Mouse (Mus musculus): Measurements from ENCODE around the gene Gm47969. TPM values are rescaled to one million over a fixed set of nuclear protein-coding genes. Genes with fewer than 3 reads are reported as not detected.

The Gm47969 gene
- not detected in 2 replicates for polyA plus RNA-seq (2012; rRNA removed)

GRCm38 (mm10) chr1:83044882-83045427 is at the start of gene Gm47969:
Gene Gm47969 (plus strand): TSS chr1:83044932.

GRCm38 (mm10) chr1:83000306-83000705 is 44.4 kb upstream of the Gm47969 start, which contains the start of gene Gm47959:
Gene Gm47959 (plus strand): TSS chr1:83000548.

GRCm38 (mm10) chr1:83038109-83038672 is 6.5 kb upstream of the Gm47969 start, which contains the start of gene Slc19a3:
Gene Slc19a3 (minus strand): TSS chr1:83038448.

GRCm38 (mm10) chr1:83042380-83042779 is 2.4 kb upstream of the Gm47969 start, which contains the start of gene Krtap28-10:
Gene Krtap28-10 (minus strand): TSS chr1:83042480.

GRCm38 (mm10) chr1:83059278-83059677 is 14.5 kb downstream of the Gm47969 start, which contains the start of gene A030005K14Rik:
Gene A030005K14Rik (minus strand): TSS chr1:83059378.

GRCm38 (mm10) chr1:83060643-83061042 is 15.9 kb downstream of the Gm47969 start, which contains the start of gene Krtap28-13:
Gene Krtap28-13 (plus strand): TSS chr1:83060930.

Other genes starting within 250 kb of the Gm47969 start
- 21.0 and 28.9 TPM in 2 replicates for gene Agfg1, start 205.4 kb upstream of the Gm47969 start, polyA plus RNA-seq (2012; rRNA removed)
- 0.90 and 0.91 TPM in 2 replicates for gene A030005L19Rik, start 131.6 kb upstream of the Gm47969 start, polyA plus RNA-seq (2012; rRNA removed)
- gene A030014E15Rik, start 120.0 kb upstream of the Gm47969 start, polyA plus RNA-seq (2012; rRNA removed) = not detected in 2 replicates
- gene Gm6217, start 113.5 kb upstream of the Gm47969 start, polyA plus RNA-seq (2012; rRNA removed) = not detected in 2 replicates
- gene A030003K21Rik, start 101.5 kb upstream of the Gm47969 start, polyA plus RNA-seq (2012; rRNA removed) = not detected in 2 replicates
- not detected in 2 replicates for gene Gm7544, start 88.9 kb upstream of the Gm47969 start, polyA plus RNA-seq (2012; rRNA removed)
- not detected in 2 replicates for gene Gm47955, start 84.6 kb upstream of the Gm47969 start, polyA plus RNA-seq (2012; rRNA removed)
- not detected in 2 replicates for gene Gm47959, start 44.4 kb upstream of the Gm47969 start, polyA plus RNA-seq (2012; rRNA removed)
- gene Slc19a3, start 6.5 kb upstream of the Gm47969 start, polyA plus RNA-seq (2012; rRNA removed) = 0.10 and 0.25 TPM in 2 replicates
- not detected in 2 replicates for gene Krtap28-10, start 2.5 kb upstream of the Gm47969 start, polyA plus RNA-seq (2012; rRNA removed)
- not detected in 2 replicates for gene A030005K14Rik, start 14.4 kb downstream of the Gm47969 start, polyA plus RNA-seq (2012; rRNA removed)
- not detected in 2 replicates for gene Krtap28-13, start 16.0 kb downstream of the Gm47969 start, polyA plus RNA-seq (2012; rRNA removed)
- gene Ccl20, start 71.8 kb downstream of the Gm47969 start, polyA plus RNA-seq (2012; rRNA removed) = 7.9 and 9.1 TPM in 2 replicates
- 0.08 TPM in 1 of 2 replicates, not detected in the other for gene Daw1, start 114.8 kb downstream of the Gm47969 start, polyA plus RNA-seq (2012; rRNA removed)

All from colon, adult 2 months (tissue).